Mouse (Mus musculus) kidney, postnatal 36 days (tissue): Measurements from ENCODE around the gene Opcml.

Experiments
- DNase-seq, 2 experiments: peaks; one replicate each; pipeline ENCODE4 v3.0.0; 2021 to 2022; ENCODE audit warnings: mixed read lengths in 2 of 2

Opcml gene

DNA sequence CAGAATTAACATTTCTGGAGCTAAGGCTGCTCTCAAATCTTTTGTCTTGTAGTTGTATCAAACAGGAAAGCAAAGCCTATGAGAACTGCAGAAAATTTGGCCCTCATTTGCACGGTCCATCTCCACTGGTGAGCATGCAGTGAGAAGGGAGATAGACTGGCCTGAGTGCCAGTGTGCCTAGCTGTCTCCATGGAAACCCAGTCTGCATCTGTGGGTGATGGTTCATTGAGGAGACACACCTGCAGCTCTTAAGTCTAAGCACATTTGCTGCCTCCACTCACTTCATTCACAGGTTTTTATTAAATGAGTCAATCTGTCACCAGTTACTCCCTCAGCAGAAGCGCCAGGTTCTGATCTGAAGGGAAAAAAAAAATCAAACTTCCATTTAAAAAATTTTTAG lies 768.1 kb downstream of the Opcml start:
- no peak for DNase-seq

DNA sequence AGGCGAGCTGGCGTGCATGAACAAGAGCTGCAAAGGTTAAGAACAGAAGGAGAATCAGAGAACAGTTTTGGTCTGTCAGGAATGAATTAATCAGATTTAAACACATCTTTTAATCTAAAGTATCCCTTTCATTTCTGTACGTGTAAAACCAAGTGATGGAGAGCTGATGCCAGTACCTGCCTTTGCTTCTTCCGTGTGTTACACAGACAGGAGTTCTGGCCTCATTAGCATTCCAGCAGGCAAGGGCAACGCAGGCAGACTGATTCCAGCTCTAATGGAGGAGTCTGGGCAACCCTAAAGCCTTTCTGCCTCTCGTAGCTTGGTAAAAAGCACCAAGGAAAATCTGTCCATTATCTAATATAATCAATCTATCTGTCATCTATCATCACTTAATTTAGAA lies 771.2 kb downstream of the Opcml start:
- DNase-seq = no peak

DNA sequence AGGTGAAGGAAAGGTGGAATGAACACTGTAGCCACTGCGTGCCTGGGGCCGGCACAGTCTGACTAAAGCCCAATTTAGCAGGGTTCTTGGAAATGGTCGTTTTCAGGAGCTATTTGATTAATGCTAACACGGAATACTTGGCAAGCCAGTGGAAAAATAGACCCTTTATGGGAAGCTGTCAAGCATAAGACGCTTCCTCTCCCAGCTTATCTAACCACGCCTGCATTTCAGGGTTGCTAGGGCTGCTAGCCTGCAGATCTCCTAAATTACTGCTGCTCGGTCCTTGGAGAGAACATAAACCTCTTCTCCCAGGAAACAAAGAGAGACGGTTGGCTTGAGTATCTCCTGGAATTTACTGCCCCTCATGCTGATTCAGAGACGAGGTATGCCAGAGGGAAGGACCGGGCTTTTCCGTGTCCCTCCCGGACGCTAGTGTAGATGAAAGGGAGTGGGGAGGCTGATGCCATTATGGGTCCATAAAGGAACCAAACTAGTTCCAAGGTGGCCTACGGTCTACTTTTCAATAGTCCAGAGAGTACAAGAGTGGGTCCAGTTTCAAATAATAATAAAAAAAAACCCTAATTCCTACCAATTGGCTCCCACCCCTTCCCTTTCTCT lies 772.6 kb downstream of the Opcml start:
- DNase-seq = no peak

DNA sequence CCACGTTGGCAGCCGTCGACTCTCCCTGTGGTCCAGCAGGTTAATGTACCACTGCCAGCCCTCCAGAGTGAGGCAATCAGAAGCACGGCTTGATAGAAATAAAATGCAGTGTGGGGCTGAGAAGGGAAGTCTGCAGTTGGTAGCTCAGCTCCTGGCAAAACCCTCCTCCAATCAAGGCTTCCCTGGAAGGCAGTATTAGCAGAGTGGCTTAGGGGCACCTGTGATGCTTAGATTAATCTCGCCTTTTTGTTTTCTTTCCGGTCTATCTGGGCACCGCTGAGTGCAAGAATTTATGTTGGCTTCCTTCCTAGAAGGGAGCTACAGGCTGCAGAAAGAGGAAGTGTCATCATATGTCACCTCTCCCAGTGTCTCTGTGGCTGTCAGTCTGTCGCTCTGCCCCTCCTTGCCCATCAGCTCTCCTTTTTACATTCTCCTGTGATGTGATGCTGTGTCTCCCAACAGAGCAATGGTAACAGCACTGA lies 778.5 kb downstream of the Opcml start:
- DNase-seq = peak in 1 of 2 experiments; percentile 1

DNA sequence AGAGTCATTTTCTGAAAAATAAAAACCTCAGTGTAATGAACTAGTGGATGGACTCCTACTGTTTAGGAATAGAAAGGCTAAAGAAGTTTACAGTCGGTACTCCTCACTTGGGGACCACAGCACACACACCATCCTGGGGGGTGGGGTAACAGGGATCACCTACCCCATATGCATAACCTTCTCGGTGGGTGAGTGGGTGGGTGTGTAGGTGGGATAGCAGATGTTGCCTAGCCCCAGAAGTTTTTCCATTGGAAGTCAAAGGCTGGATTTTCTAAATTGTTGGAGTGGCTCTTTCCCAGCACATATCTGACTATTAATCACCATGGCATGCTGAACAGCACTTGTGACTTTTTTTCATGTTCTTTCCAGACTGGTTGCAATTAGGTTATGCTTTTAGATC lies 779.2 kb downstream of the Opcml start:
- DNase-seq = no peak

DNA sequence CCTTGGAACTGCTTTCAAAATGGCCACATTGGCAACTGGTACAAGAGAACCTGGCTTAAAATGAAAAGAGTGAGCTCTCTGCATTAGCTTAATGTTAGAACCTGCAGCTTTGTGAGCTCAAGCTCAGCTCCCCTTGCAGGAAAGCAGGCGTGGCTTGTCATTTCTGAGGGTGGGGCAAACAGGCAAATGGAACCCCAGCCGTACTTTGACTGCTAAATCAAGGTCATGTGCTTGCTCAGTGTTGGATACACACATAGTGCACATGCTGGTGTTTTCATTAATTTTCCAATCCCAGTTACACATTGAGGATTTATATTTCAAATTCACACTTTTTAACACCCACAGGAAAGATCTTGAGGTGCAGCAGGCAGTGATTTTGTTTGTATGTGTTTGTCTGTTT lies 781.1 kb downstream of the Opcml start:
- DNase-seq = no peak

DNA sequence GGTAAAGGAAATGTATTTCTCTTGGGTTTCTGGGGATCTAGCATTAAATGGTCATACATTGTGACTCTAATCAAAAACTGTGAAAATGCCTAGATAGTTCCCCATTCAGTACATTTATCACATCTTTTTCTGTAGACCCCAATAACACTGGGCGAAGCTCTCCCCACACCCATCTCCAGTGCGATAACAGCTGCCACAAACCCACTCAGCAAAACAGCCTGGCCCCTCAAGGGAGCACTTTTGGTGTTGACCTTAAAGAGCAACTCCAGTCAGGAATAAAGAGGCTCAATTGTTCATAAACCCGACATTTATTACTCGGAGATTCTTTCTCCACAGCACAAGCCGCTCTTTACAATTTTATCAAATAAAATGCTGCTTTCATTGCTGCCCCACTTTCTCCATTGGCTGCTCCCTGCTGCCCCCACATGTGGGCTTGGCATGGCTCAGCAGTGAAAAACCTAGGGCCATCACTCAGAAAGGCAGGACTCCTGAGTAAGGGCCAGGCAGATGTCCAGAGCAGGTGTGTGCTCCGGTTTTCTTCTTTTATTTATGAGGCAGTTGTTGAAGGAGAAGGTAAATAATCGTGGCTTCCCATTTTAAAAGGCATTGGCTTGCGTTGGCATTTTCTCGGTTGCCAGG lies 781.7 kb downstream of the Opcml start:
- DNase-seq = no peak

DNA sequence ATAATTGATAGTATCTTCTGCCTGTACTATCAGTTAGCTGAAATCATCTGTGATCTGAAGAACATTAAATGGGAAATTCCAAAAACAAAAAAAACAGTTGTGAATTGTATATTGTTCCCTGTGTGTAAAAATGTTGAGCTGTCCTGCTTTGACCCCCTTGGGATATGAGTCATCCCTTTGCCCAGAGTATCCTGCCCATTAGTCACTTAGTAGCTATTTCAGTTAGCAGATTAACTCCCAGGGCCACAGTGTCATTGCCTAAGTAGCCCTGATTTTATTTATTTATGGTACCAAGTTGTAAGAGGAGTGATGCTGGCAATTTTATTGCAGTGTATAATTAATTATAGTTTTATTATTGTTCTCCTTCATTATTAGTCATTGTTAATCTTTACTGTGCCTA lies 788.2 kb downstream of the Opcml start:
- DNase-seq = no peak

DNA sequence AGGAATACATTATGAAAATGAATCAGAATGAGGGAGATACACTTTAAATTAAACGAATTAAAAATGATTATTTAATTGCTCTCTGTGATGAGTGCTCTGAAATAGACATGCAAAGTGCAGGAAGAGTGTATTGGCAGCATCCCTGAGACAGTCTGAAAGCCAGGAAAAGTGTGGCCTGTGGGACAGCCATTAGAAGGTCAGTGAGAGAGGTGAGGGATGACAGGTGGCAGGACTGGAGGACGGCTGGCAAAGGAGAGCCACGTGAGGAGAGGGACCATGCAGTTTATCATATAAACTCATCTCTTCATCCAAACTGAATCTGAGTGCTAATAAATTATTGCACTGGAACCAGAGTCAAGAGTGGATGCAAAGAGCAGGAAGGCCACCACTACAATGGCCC lies 796.7 kb downstream of the Opcml start:
- DNase-seq = no peak

DNA sequence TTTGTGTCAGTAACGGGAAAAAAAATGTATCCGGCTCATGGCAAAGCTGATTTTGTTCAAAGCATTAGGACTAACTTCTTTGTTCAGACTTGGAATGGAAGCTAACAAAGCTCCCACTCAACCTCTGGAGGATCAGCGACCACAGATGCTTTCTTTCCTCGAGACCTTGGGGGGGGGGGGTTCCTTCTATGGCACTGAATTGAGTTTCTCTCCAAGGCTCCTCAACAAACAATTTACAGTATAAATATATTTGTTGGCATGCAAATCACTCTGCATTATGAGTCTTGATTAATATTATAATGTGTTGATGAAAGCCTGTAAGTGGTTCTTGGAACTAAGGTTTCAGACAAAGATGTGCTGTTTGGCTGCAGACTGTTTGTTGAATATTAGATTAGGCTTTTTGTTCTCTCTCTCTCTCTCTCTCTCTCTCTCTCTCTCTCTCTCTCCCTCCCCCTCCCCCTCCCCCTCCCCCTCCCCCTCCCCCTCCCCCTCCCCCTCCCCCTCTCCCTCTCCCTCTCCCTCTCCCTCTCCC lies 797.3 kb downstream of the Opcml start:
- DNase-seq = no peak

DNA sequence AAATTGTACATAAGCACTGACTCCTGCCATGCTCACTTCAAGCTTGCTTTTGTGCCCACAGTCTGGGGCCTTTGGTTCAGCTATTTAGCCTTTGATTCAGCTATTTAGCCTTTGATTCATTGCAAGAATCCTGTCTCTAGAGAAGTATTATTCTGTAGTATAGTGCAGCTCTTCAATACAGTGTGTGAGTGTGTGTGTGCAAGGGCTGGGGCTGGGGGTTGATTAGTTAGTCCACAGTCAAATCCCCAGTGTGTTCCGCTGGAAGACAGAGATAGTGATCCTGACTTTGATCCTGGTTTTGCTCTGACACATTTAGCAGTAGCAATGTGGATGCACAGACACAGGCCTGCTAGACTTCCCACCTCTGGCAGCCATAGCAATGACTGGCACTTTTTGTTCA lies 797.9 kb downstream of the Opcml start:
- DNase-seq = no peak

DNA sequence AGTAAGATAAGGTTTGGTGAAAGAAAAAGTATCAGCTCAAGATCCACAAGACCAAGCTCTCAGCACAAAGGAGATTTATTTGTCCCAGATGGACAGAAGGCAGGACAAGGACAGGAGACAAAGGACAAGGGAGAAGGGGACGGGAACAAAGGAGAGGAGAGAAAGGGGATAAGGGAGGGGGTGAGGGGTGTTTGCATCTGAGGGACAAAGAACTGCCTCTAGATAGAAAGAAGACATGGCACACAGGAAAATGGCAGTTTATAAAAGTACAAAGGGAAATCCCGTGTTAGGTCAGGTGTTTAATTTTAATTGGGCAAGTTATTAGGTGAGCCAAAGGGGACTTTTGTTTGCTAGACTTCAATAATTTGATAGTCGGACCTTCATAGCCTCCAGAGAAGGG lies 801.6 kb downstream of the Opcml start:
- no peak for DNase-seq

DNA sequence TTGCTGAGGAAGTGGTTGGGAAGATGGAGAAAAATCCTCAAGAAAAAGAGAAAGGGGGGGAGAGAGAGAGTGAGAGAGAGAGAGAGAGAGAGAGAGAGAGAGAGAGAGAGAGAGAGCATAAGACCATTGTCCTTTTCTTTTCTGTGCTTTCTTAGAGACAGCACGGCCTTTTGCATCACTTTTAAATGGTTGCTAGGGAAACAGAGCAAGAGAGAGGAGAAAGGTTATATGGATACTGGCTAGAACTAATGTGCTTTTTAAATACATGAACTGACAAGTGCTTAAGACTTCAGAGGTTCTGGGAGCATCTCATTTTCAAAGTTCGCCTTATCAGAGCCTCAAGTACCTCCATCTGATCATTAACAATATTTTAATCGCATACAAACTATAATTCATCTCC lies 804.5 kb downstream of the Opcml start:
- DNase-seq = no peak

DNA sequence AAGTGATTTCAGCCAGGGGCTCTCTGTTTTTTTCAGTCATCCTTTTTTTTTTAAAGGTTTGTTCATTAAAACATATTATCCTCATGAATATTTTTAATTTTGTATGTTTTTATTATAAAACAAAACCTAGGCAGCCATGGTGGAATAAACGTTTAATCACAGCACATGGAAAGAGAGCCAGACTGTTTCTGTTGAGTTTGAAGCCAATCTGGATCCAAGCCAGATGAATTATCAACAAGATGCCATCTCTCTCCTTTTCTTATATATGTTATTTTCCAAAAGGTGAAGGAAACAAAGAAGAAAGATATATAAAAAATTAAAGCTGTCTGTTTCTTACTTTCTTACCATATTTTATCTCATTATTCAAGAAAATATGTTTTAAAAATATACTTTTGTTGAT lies 815.0 kb downstream of the Opcml start:
- no peak for DNase-seq

DNA sequence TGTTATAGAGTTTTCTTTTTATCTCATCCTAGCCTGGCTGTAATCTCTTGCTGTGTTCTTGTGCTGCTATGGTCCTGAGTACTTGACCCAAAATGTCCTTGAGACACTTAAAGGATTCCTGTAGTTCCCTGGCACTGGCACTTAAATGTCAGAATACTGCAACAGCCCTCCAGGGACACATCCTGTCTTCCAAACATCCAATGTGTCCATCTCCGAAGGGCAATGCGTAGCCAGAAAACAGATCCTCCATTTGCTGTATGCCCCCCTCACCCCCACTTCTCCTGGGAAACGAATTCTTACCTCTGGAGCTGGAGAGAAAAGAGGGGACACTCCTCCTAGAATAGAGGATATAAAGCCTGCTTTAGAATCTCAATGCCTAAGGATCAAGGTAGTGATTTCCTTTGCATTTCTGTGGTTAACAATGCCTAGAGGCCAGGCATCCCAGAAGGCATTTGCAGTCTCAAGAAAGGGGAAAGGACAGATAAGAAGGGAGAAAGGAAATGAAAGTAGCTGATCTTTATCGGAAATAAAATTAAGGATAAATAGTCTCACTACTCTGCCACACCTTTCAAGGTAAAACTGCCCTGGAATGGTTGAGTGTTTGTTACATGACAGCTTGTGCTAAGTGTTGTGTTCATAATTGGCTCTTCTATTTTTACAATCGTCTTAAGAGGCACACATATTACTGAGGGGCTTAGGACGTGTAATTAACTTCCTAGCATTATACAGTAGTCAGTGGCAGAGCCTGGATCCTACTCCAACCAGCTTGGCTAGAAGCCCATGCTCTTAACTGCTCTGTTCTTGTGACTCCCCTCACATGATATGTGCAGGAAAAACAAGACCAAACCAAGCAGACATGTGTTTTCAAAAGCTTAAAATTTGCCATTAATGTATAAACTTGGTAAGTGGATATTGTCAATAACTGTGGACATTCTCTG lies 823.4 kb downstream of the Opcml start:
- no peak for DNase-seq

DNA sequence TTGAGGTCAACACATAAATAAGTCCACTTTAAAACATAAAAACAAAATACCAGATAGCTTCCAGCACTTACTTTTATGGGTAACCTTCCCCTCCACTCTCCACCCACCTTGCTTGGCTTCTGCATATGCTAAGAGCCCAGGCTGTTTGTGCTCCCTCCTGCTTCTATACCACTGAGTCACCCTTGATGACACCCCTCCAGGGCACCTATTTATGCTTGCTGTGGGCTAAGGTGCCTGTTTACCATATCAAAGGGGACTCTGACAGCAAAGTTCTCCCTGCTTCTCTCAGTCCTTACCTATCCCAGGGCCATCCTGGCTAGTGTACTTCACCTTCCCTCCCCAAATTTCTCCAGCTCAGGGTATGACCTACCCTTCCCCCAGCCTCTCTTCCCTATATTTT lies 824.9 kb downstream of the Opcml start:
- DNase-seq = no peak

DNA sequence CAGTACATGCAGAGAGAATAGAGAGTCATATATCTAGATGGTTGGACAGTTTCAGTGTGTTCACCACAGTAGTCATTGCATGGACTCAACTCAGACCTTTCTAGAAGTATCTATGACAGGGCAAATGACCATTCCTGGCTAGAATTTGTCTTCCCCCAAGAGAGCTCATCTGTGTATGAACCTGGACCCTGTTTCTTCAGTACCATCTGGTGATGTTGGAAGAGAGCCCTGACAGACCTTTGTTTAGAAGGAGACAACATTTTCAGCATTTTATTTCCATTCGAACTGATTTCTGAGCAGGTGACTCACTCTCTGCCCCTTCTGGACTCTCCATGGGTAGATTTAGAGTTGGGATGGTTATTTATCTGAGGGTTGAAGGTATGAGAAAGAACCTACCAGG lies 827.1 kb downstream of the Opcml start:
- no peak for DNase-seq

DNA sequence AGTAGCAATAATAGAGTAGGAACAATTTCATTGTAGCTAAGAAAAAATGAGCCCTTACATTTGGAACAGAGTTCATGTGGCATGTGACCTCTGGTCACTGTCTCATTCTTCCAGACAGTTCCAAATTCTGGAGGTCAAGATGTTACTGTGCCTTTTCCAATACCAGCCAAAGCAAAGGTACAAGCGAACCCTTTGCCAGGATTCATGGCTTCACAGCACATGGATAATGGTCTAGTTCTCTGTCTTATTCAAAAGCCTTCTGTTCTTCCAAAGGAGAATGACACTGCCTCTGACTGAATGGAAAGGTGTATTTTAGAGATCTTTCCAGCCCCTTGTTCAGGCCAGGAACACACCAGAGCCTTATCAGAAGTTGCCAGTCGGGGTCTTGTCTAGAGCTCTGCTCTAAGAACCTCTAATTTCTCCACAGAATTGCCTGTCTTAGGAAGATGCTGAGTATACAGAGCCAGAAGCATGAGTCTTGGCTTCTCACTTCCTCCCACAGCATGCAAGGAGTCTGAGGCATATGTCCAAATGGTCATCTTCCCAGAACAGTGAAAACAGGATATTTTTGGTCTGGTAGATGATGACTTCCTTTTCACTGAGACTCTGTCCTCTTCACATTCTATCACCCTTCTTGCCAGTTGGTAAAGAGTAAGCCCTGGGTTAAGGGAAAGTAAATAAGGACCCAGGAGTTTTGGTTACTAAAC lies 827.8 kb downstream of the Opcml start:
- DNase-seq = no peak

DNA sequence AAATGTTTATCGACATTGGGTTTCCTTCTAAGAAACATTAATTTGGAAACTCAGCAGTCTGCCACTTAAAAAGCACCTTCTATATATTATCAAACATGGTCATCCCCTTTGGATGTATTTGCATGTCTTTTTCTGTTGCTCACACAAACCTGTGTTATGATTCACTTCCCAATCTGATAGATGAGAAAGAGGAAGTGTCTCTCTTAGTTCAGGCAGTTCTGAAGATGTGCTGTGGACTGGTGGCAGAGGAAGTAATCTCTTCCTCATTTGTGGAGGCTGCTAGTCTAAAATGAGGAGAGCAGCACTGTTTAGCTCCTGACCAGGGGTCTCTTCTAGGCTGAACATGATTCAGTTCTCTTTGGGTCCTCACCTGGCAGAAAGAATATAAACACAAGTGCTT lies 831.4 kb downstream of the Opcml start:
- DNase-seq = no peak

DNA sequence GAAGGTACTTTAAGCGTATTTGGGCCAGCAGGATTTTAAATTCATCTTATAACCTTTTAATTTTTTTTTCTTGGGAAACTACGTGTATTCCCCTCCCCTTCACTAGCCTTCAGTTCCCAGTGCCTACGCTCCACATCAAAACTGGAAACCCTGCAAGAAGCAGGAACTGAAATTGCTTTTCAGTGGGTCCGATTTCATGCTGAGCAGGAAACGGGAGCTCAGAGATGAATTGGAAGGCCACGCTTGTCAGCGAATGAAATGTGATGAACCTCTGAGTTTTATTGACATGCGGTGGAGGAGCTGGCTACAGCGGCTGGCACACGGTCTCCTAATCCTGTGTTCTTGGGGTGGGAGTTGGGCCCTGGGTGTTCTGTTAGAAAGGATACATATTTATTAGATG lies 834.3 kb downstream of the Opcml start:
- no peak for DNase-seq

DNA sequence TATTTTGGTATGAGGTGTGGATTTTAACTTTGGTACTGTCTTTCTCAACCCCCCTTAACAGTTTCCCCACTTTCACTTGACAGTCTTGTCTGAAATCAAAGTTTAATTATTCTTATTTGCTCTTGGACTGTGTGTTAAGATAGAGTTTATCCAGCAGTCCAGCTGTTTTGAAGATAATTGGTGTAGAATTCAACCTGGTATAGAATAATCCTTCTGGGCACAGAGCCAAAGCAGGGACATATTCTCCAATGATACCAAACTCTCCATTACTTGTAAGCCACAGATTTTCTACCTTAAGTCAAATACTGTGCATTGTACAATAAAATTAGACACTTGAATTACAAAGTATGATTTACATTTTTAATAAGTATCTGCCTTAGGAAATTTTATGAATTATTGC lies 852.2 kb downstream of the Opcml start:
- DNase-seq = no peak

DNA sequence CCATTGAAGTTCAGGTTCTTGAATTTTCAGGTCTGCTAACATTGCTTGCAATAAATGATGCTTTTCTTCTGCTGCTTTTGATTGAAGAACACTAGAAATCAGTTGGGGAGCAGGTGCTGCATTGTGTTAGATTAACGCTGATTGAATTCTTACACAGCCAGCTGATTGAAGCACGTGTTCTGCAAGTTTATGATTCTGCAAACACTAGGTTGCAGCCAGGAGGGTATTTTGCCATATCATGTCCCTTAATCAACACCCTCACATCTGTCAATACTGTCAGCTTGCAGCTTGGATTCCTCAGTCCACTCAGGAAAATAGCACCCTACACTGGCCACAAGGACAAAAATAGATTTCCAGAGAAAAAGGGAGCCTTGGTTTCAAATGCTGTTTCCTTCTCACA lies 853.5 kb downstream of the Opcml start:
- no peak for DNase-seq

DNA sequence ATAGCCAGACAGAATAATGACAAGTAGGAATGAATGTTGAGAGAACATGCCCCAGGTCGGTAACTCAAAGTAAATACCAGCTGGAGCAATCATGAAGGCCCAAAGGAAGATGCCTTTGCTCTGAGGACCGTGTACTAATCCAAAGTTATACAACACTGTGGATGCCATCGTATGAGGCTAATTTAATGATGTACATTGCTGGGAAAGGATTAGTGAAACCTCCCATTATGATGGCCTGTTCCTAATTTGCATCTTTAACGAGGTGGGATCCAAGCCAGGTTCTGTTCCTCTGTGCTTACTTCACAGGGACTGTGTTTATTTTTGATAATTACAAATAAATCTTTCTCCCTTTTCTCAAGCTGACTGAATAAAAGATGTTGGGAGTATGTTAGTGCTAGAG lies 859.5 kb downstream of the Opcml start:
- DNase-seq = no peak
